Mouse (Mus musculus): ENCODE measurements around the gene Mnx1.

Gene Mnx1

GRCm38 (mm10) chr5:29478208-29479197 is at the start of gene Mnx1:
Gene Mnx1, minus strand, starts transcription at chr5:29478470.
- no peak for TF ChIP-seq GATA4 (IDR thresholded peaks at IDR 0.05; ENCODE audit: insufficient replicate concordance, low read length)

- TF ChIP-seq GATA4 (IDR thresholded peaks at IDR 0.05; ENCODE audit: insufficient replicate concordance, low read length): no peak
Observed at GRCm38 (mm10) chr5:29516432-29516831, 38.2 kb upstream of the Mnx1 start.

- no peak for TF ChIP-seq GATA4 (IDR thresholded peaks at IDR 0.05; ENCODE audit: insufficient replicate concordance, low read length)
Observed at GRCm38 (mm10) chr5:29515888-29516287, 37.6 kb upstream of the Mnx1 start.

DNA sequence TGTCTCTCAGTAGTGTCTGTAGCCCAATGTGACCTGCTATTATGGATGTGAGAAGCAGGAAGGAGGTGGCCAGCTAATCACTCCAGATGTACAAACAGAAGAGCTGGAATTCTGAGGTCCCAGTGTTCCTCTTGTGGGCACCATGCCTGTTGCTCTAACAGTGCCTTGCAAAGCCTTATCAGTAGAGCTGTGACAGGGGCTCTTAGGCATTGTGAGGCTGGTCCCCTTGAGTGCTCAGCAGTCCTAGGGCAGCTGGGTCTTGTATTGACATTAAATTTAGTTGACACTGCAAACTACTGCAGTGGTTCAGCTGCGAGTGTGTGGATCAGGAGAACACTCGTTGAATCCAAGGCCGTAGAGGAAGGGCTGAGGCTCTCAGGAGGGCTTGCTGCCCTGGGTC is 28.7 kb upstream of the Mnx1 start:
- no peak for TF ChIP-seq GATA4 (IDR thresholded peaks at IDR 0.05; ENCODE audit: insufficient replicate concordance, low read length)

DNA sequence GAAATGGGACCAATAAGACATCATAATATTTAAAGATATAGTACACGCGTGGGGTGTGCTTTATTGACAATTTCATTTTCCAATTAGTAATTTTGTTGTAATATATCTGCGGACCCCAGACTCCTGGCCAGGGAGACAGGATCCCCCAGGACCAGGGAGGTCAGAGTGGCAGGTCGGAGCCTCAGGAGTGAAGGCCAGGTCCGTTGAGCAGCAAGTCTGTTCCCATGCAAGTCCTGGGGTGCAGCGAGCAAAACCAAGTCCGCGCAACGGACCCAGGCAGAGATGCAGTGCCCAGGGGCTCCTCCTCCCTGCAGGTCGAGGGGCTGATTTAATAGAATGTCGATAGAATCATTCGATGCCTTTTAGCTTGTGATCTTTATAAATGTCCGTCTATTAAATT is 9.1 kb upstream of the Mnx1 start:
- TF ChIP-seq GATA4 (IDR thresholded peaks at IDR 0.05; ENCODE audit: insufficient replicate concordance, low read length): no peak

- no peak for TF ChIP-seq GATA4 (IDR thresholded peaks at IDR 0.05; ENCODE audit: insufficient replicate concordance, low read length)
Observed at GRCm38 (mm10) chr5:29485941-29486320, 7.7 kb upstream of the Mnx1 start.

- TF ChIP-seq GATA4 (IDR thresholded peaks at IDR 0.05; ENCODE audit: insufficient replicate concordance, low read length): no peak
Observed at GRCm38 (mm10) chr5:29484965-29485940, 7.0 kb upstream of the Mnx1 start.

GRCm38 (mm10) chr5:29483801-29484200 is 5.5 kb upstream of the Mnx1 start:
- TF ChIP-seq GATA4 (IDR thresholded peaks at IDR 0.05; ENCODE audit: insufficient replicate concordance, low read length): no peak

DNA sequence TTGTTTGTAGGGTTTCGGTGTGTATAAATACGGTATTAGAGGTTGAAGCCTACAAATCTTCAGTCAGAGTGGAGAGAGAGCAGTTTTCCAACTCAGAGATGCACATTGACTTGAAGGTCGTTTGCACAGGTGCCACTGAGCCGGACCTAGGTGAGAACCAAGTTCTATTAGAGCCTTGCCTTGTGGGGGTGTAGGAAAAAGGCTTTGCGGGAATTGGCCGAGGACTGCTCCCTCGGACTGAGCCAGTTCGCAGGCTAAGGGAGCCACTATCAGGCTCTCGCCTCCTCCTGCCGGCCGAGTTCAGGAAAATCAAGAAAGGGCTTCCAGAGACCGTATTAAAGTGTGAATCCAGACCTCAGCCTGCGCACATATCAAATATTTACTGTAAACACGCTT is 926 bp upstream of the Mnx1 start:
- no peak for TF ChIP-seq GATA4 (IDR thresholded peaks at IDR 0.05; ENCODE audit: insufficient replicate concordance, low read length)

DNA sequence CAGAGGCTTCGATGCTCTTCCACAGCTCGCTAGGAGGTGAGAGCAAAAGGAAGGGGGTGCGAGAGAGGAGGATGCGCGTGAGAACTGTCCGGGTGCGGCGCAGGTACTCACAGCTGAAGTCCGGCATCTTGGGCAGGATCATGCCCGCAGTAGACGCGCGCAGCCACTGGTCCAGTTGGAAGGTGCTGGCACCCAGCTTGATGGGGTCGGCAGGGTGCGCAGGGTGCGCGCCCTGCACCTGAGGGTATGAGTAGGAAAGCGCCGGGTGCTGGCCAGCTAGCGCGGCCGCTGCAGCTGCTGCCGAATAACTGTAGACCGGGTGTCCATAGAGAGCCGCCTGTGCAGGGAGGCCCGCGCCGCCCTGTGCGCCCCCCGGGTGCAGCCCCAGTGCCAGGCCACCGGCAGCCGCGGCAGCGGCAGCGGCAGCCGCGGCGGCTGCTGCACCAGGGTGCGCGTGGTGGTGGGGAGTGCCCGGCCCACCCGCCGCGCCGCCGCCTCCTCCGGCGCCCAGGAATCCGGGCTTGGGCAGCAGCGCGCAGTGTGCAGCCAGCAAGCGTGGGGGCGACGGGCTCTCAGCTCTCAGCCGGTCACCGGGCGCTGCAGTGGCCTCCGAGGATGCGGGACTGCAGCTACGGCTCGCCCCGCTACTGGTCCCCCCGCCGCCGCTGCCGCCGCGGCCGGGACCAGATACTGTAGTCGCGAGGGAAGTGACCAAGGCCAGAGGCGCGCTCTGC is 629 bp downstream of the Mnx1 start:
- no peak for TF ChIP-seq GATA4 (IDR thresholded peaks at IDR 0.05; ENCODE audit: insufficient replicate concordance, low read length)

- no peak for TF ChIP-seq GATA4 (IDR thresholded peaks at IDR 0.05; ENCODE audit: insufficient replicate concordance, low read length)
Observed at GRCm38 (mm10) chr5:29476021-29476420, 2.2 kb downstream of the Mnx1 start.

GRCm38 (mm10) chr5:29475556-29475955 is 2.7 kb downstream of the Mnx1 start:
- no peak for TF ChIP-seq GATA4 (IDR thresholded peaks at IDR 0.05; ENCODE audit: insufficient replicate concordance, low read length)

- no peak for TF ChIP-seq GATA4 (IDR thresholded peaks at IDR 0.05; ENCODE audit: insufficient replicate concordance, low read length)
Observed at GRCm38 (mm10) chr5:29475041-29475440, 3.2 kb downstream of the Mnx1 start.

GRCm38 (mm10) chr5:29474246-29474960 is 3.9 kb downstream of the Mnx1 start:
- TF ChIP-seq GATA4 (IDR thresholded peaks at IDR 0.05; ENCODE audit: insufficient replicate concordance, low read length): no peak

All from liver, adult (tissue).